ENCODE assay signal across 8 mouse cellular contexts in the genomic region with DNA sequence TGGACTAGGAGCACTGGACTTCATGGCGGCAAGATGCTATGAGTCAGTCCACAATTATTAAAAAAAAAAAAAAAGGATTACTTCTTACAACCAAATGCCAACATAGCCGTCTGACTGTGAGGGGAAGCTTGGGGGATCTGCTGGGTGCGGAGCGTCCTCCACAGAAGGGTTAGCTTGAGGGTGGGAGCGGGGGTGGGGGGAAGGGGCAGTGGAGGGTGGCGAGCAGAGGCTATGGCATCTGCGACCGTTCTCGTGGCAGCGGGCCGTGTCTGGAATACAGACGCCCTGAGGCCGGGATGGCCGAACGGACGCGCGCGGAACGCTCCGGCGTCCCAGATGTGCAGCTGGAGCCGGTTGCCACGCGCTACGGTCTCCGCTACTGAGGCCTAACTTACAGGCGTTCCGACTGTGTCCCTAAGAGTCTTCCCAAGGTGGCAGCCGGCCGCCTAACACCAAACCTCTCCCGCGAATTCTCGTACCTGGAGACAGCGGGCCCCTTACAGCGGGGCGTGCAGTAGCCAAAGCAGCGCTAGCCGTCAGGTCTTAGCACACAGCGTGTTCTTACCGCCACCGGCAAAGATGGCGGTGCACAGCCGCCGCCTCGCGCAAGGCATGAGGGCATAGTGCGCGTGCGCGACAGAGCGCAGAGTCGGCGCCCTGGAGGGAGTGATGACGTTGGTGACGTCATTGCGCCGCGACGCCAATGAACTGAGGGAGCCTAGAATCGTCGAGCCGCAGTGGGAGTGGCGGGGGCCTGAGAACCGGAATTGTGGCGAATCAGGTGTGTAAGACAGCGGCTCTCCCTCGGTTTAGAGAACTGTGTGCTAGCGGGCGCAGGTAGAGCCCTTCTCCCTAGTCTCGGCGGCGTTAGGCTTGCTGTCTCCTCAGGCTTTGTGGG. TPM values are rescaled to one million over a fixed set of nuclear protein-coding genes. Genes with fewer than 3 reads are reported as not detected.
DNase-seq lines count a peak whose midpoint lies in the region; ATAC-seq lines count a peak whose summit lies in the region.

A gene (minus strand): TSS at position 677 of the 898 bp plus-strand sequence.
A gene (plus strand): TSS at position 757 of the 898 bp plus-strand sequence.

- peak within 1 kb of the TSS; percentile 92 for H3K9ac ChIP-seq in heart, embryonic 14.5 days (ENCODE audit: low read length)
- peak within 1 kb of the TSS; percentile 90 for H3K9ac ChIP-seq in liver, embryonic 13.5 days
- H3K9ac ChIP-seq in stomach, embryonic 16.5 days (ENCODE audit: low read length) = peak within 1 kb of the TSS; percentile 95

- peaks cover 0 to 7% of the 10 kb centered on the region in 2 experiments; a peak in 2 of 4 replicates for H3K4me1 ChIP-seq in heart, embryonic 14.5 days (ENCODE audit: control insufficient read depth in 2 of 2, insufficient read depth in 2 of 2, low read length in 2 of 2)
- peaks cover 14% of the 10 kb centered on the region for H3K4me1 ChIP-seq in liver, embryonic 13.5 days (replicated peaks)
- H3K4me1 ChIP-seq in stomach, embryonic 16.5 days (ENCODE audit: control insufficient read depth, insufficient read depth, low read length) = peaks cover 5% of the 10 kb centered on the region; the same call in 1 of the 2 replicates

- peaks cover 29% of the 10 kb centered on the region for H3K36me3 ChIP-seq in heart, embryonic 14.5 days (ENCODE audit: control insufficient read depth, insufficient read depth, low read length)
- H3K36me3 ChIP-seq in liver, embryonic 13.5 days = peaks cover 19% of the 10 kb centered on the region
- H3K36me3 ChIP-seq in stomach, embryonic 16.5 days (ENCODE audit: control insufficient read depth, insufficient read depth, low read length) = peaks cover 2% of the 10 kb centered on the region; the same call in 1 of the 2 replicates

- peak within 1 kb of the TSS; percentile 86 to 96 for H3K4me3 ChIP-seq in heart, embryonic 14.5 days (ENCODE audit: control insufficient read depth in 1 of 2, insufficient read depth in 1 of 2, low read depth in 1 of 2, low read length in 2 of 2)
- H3K4me3 ChIP-seq in liver, embryonic 13.5 days (replicated peaks) = peak within 1 kb of the TSS; percentile 89
- peak within 1 kb of the TSS; percentile 93 for H3K4me3 ChIP-seq in stomach, embryonic 16.5 days (replicated peaks; ENCODE audit: low read length)

- no peaks in the 10 kb centered on the region for H3K27me3 ChIP-seq in heart, embryonic 14.5 days (ENCODE audit: control insufficient read depth, insufficient read depth, low read length)
- no peaks in the 10 kb centered on the region for H3K27me3 ChIP-seq in liver, embryonic 13.5 days
- H3K27me3 ChIP-seq in stomach, embryonic 16.5 days (ENCODE audit: control insufficient read depth, insufficient read depth, low read length) = no peaks in the 10 kb centered on the region

- peak within 1 kb of the TSS; percentile 87 for H3K4me2 ChIP-seq in heart, embryonic 14.5 days (ENCODE audit: low read length)
- H3K4me2 ChIP-seq in liver, embryonic 13.5 days = peak within 1 kb of the TSS; percentile 77
- peak within 1 kb of the TSS; percentile 79 for H3K4me2 ChIP-seq in stomach, embryonic 16.5 days (ENCODE audit: low read depth, low read length)

- peak within 1 kb of the TSS; percentile 84 to 85 for H3K27ac ChIP-seq in heart, embryonic 14.5 days (replicated peaks in 1 of 2; ENCODE audit: control insufficient read depth in 1 of 2, insufficient read depth in 1 of 2, low read depth in 2 of 2, low read length in 2 of 2)
- H3K27ac ChIP-seq in liver, embryonic 13.5 days = peak within 1 kb of the TSS; percentile 88
- peak within 1 kb of the TSS; percentile 82 for H3K27ac ChIP-seq in stomach, embryonic 16.5 days (ENCODE audit: low read length)

- H3K9me3 ChIP-seq in heart, embryonic 14.5 days (ENCODE audit: control insufficient read depth, low read length) = no peaks in the 10 kb centered on the region
- H3K9me3 ChIP-seq in liver, embryonic 13.5 days (replicated peaks) = no peaks in the 10 kb centered on the region
- H3K9me3 ChIP-seq in stomach, embryonic 16.5 days (replicated peaks; ENCODE audit: control insufficient read depth, low read length) = no peaks in the 10 kb centered on the region

- peak; percentile 97 for ATAC-seq in CD4-positive, CD25-positive, alpha-beta regulatory T cell, adult 4 months
- peak; percentile 96 for ATAC-seq in heart, embryonic 14.5 days (ENCODE audit: insufficient number of reproducible peaks, insufficient read depth, low FRiP score, low read depth)
- ATAC-seq in liver, embryonic 13.5 days (ENCODE audit: low read depth) = peak; percentile 98
- ATAC-seq in stomach, embryonic 16.5 days (ENCODE audit: insufficient read depth, low FRiP score) = peak; percentile 99

- WGBS in heart, embryonic 14.5 days = 0% methylated on average over 73 of the region's 73 CpGs
- under 1% methylated on average over 72 of the region's 73 CpGs for WGBS in liver, embryonic 13.5 days (ENCODE audit: insufficient replicate concordance)
- WGBS in stomach, embryonic 16.5 days = under 1% methylated on average over 73 of the region's 73 CpGs

- peak; percentile 100 for DNase-seq in c-Kit-negative CD71-positive TER-119-positive erythroid progenitor cells, embryonic 14.5 days (ENCODE audit: low read depth, low spot score)
- peak; percentile 95 for DNase-seq in fibroblast of lung, adult 2 months (ENCODE audit: low read depth)
- DNase-seq in kidney, postnatal 14 days = peak; percentile 99
- peak; percentile 96 for DNase-seq in liver, embryonic 13.5 days
- peak; percentile 98 for DNase-seq in neural tube, embryonic 10.5 days (ENCODE audit: extremely low spot score, low spot score)

RNA-seq across cellular contexts. Expression of the first gene that starts in this region (rescaled TPM):
- 10 to 100 TPM; 68.6 to 83.1 TPM for polyA plus RNA-seq in CD4-positive, CD25-positive, alpha-beta regulatory T cell, adult 4 months (2017; shearing (Covaris generic))
- polyA plus RNA-seq in heart, embryonic 14.5 days (2014; fragmentation: Nextera tagmentation; extraction: Ambion mirVana) = 67.7 and 67.8 TPM in 2 replicates
- polyA plus RNA-seq in liver, embryonic 13.5 days (2015; fragmentation: Nextera tagmentation; extraction: Ambion mirVana) = 84.7 and 118 TPM in 2 replicates
- 99.7 and 105 TPM in 2 replicates for polyA plus RNA-seq in stomach, embryonic 16.5 days (2015; fragmentation: Nextera tagmentation; extraction: Ambion mirVana)

RNA-seq across cellular contexts. Expression of the second gene that starts in this region (rescaled TPM):
- polyA plus RNA-seq in CD4-positive, CD25-positive, alpha-beta regulatory T cell, adult 4 months (2017; shearing (Covaris generic)) = 10 to 100 TPM; 19.5 to 29.4 TPM
- polyA plus RNA-seq in heart, embryonic 14.5 days (2014; fragmentation: Nextera tagmentation; extraction: Ambion mirVana) = 24.8 and 25.7 TPM in 2 replicates
- 19.5 and 21.7 TPM in 2 replicates for polyA plus RNA-seq in liver, embryonic 13.5 days (2015; fragmentation: Nextera tagmentation; extraction: Ambion mirVana)
- polyA plus RNA-seq in stomach, embryonic 16.5 days (2015; fragmentation: Nextera tagmentation; extraction: Ambion mirVana) = 30.7 and 32.1 TPM in 2 replicates

Comparison
In these comparisons a context has a peak if more than half of its experiments do, and no peak if none do; other contexts are left out.
1. Peak in every context shown above with its lines: DNase-seq, ATAC-seq, H3K4me3 ChIP-seq and H3K27ac ChIP-seq.